Mouse (Mus musculus): ENCODE data around the gene Acacb. TPM values are rescaled to one million over a fixed set of nuclear protein-coding genes. Genes with fewer than 3 reads are reported as not detected.

The Acacb gene
- polyA plus RNA-seq, 1 experiment from 2014 or later: 1.1 TPM

- DNase-seq (ENCODE audit: low spot score): no peak
These were observed 153.7 kb downstream of the Acacb start for GRCm38 (mm10) chr5:114299883-114300610.

Other genes starting within 250 kb of the Acacb start
- gene Coro1c, start 237.8 kb upstream of the Acacb start, polyA plus RNA-seq (2015; fragmentation: Nextera tagmentation; extraction: Ambion mirVana): 71.3 and 75.3 TPM in 2 replicates
- gene Ssh1, start 152.6 kb upstream of the Acacb start, polyA plus RNA-seq (2015; fragmentation: Nextera tagmentation; extraction: Ambion mirVana): 4.2 and 4.4 TPM in 2 replicates
- 0.08 and 0.16 TPM in 2 replicates for gene Dao, start 142.8 kb upstream of the Acacb start, polyA plus RNA-seq (2015; fragmentation: Nextera tagmentation; extraction: Ambion mirVana)
- gene Usp30, start 81.1 kb upstream of the Acacb start, polyA plus RNA-seq (2015; fragmentation: Nextera tagmentation; extraction: Ambion mirVana): 7.4 and 8.8 TPM in 2 replicates
- gene Svop, start 55.0 kb upstream of the Acacb start, polyA plus RNA-seq (2015; fragmentation: Nextera tagmentation; extraction: Ambion mirVana): not detected in 2 replicates
- 8.2 and 10.1 TPM in 2 replicates for gene Alkbh2, start 18.3 kb upstream of the Acacb start, polyA plus RNA-seq (2015; fragmentation: Nextera tagmentation; extraction: Ambion mirVana)
- gene Ung, start 16.1 kb upstream of the Acacb start, polyA plus RNA-seq (2015; fragmentation: Nextera tagmentation; extraction: Ambion mirVana): 46.4 and 51.4 TPM in 2 replicates
- 0.05 and 0.13 TPM in 2 replicates for gene Foxn4, start 127.3 kb downstream of the Acacb start, polyA plus RNA-seq (2015; fragmentation: Nextera tagmentation; extraction: Ambion mirVana)
- gene Myo1h, start 142.6 kb downstream of the Acacb start, polyA plus RNA-seq (2015; fragmentation: Nextera tagmentation; extraction: Ambion mirVana): 0.27 and 0.55 TPM in 2 replicates
- gene Kctd10, start 234.0 kb downstream of the Acacb start, polyA plus RNA-seq (2015; fragmentation: Nextera tagmentation; extraction: Ambion mirVana): 65.6 and 65.8 TPM in 2 replicates
- gene Ube3b, start 234.1 kb downstream of the Acacb start, polyA plus RNA-seq (2015; fragmentation: Nextera tagmentation; extraction: Ambion mirVana): 29.4 and 29.7 TPM in 2 replicates

Data from thymus, postnatal 0 days (tissue).